Mouse (Mus musculus): ENCODE measurements around the gene Gm13275.
"Not testable (repeated sequence)": the region's sequence is repeated elsewhere in the genome, so short reads cannot be mapped to it uniquely, and the experiment has no call there.

The Gm13275 gene

DNA sequence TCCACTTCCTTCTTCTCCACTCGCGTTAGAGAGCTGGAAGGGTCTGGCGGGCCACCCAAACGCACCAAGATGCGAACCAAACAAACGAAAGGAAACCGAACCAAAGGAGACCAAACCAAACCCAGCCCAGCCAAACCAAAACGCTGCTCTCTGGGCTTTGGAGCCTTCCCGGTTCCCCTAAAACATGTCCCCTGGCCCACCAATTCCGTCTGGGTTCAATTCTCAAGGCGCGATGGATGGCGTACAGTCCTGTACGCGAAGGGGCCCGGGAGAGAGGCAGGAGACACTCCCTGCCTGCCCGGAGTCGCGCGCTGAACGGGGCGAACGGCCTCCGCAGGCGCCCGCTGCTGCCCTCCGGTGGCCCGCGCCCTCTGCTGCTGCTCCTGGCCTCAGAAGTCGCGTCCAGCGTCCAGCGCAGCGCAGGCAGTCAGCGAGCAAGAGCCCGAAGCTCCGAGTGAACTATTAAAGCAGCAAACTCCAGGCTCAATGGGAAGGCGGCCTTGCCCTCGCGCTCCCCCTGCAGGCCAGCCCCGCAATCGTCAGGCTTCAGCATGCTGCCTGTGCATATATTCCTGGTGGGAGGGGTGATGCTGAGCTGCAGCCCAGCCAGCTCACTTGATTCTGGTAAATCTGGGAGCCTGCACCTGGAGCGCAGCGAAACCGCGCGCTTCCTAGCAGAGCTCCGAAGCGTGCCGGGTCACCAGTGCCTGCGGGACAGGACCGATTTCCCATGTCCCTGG lies at the start of gene Gm13275:
Gene Gm13275 (plus strand): TSS at position 552 of the 740 bp plus-strand sequence.
- not testable (repeated sequence) for ATAC-seq (ENCODE audit: insufficient number of reproducible peaks, low FRiP score, low TSS enrichment)

GRCm38 (mm10) chr4:88749926-88750325 lies 44.4 kb upstream of the Gm13275 start:
- no peak for ATAC-seq (ENCODE audit: insufficient number of reproducible peaks, low FRiP score, low TSS enrichment)

DNA sequence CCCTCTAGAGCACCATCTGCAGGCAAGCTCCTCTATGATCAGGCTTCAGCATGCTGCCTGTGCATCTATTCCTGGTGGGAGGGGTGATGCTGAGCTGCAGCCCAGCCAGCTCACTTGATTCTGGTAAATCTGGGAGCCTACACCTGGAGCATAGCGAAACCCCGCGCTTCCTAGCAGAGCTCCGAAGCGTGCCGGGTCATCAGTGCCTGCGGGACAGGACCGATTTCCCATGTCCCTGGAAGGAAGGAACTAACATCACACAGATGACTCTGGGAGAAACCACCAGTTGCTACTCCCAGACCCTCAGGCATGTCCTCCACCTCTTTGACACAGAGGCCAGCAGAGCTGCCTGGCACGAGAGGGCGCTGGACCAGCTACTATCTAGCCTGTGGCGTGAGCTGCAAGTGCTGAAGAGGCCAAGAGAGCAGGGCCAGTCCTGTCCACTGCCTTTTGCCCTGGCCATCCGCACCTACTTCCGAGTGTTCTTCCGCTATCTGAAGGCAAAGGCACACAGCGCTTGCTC lies 39.4 kb upstream of the Gm13275 start, which contains the start of gene Gm13271:
Gene Gm13271 (plus strand): TSS at position 51 of the 523 bp plus-strand sequence.
- not testable (repeated sequence) for ATAC-seq (ENCODE audit: insufficient number of reproducible peaks, low FRiP score, low TSS enrichment)

GRCm38 (mm10) chr4:88756581-88757513 lies 37.4 kb upstream of the Gm13275 start:
- not testable (repeated sequence) for ATAC-seq (ENCODE audit: insufficient number of reproducible peaks, low FRiP score, low TSS enrichment)

- peak; percentile 100 for ATAC-seq (ENCODE audit: insufficient number of reproducible peaks, low FRiP score, low TSS enrichment)
These were observed 36.7 kb upstream of the Gm13275 start for GRCm38 (mm10) chr4:88757628-88758031.

- not testable (repeated sequence) for ATAC-seq (ENCODE audit: insufficient number of reproducible peaks, low FRiP score, low TSS enrichment)
These were observed 35.5 kb upstream of the Gm13275 start for GRCm38 (mm10) chr4:88758751-88759150.

DNA sequence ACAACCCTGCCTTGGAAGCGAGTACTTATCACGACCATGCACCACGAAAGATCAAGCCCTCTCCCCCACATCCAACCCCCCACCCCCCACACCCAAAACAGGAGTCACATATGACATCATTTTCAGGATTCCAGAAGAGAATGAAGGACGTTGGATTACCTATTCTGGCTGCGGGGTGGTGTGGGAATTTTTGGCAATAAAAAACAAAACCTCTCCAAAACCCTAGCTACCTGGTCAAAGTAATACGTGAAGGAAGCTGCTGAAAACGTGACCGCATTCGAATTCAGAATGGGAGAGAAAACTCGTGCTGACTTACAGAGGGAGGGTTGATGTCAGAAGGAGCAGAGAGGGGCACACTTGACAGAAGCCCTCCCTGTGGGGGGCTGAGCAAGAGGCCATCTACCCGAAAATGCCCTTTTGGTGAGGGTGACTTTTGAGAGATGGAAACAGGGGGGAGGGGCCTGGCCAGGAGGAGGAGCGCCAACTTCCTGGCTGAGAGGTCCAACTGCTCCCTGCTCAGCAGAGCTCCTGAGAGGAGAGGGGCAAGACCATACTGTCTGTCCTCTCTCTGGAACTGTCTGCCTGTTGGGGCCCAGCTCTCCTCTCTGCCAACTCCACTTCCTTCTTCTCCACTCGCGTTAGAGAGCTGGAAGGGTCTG lies 34.5 kb upstream of the Gm13275 start, which contains the start of gene Gm13283:
Gene Gm13283 (plus strand): TSS at position 510 of the 659 bp plus-strand sequence.
- not testable (repeated sequence) for ATAC-seq (ENCODE audit: insufficient number of reproducible peaks, low FRiP score, low TSS enrichment)

- ATAC-seq (ENCODE audit: insufficient number of reproducible peaks, low FRiP score, low TSS enrichment): not testable (repeated sequence)
These were observed 33.9 kb upstream of the Gm13275 start for GRCm38 (mm10) chr4:88760431-88760830.

- ATAC-seq (ENCODE audit: insufficient number of reproducible peaks, low FRiP score, low TSS enrichment): not testable (repeated sequence)
These were observed 32.5 kb upstream of the Gm13275 start for GRCm38 (mm10) chr4:88761776-88762175.

DNA sequence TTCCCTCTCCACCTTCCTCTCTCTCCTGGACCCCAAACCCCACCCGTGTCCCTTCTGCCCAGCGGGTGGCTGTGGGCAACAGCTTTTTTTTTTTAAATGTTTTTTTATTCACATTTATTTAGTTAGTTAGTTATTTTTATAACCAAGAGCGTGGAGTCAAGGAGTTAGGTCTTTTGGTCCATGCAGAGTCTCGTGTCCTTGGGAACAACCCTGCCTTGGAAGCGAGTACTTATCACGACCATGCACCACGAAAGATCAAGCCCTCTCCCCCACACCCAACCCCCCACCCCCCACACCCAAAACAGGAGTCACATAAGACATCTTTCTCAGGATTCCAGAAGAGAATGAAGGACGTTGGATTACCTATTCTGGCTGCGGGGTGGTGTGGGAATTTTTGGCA lies 31.9 kb upstream of the Gm13275 start:
- ATAC-seq (ENCODE audit: insufficient number of reproducible peaks, low FRiP score, low TSS enrichment): not testable (repeated sequence)

- peak; percentile 76; the same call in 1 of the 2 replicates for ATAC-seq (ENCODE audit: insufficient number of reproducible peaks, low FRiP score, low TSS enrichment)
These were observed 30.8 kb upstream of the Gm13275 start for GRCm38 (mm10) chr4:88763384-88764018.

DNA sequence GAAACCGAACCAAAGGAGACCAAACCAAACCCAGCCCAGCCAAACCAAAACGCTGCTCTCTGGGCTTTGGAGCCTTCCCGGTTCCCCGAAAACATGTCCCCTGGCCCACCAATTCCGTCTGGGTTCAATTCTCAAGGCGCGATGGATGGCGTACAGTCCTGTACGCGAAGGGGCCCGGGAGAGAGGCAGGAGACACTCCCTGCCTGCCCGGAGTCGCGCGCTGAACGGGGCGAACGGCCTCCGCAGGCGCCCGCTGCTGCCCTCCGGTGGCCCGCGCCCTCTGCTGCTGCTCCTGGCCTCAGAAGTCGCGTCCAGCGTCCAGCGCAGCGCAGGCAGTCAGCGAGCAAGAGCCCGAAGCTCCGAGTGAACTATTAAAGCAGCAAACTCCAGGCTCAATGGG lies 20.8 kb upstream of the Gm13275 start, which contains the start of gene Gm13290:
Gene Gm13290 (plus strand): TSS at position 301 of the 400 bp plus-strand sequence.
- not testable (repeated sequence) for ATAC-seq (ENCODE audit: insufficient number of reproducible peaks, low FRiP score, low TSS enrichment)

DNA sequence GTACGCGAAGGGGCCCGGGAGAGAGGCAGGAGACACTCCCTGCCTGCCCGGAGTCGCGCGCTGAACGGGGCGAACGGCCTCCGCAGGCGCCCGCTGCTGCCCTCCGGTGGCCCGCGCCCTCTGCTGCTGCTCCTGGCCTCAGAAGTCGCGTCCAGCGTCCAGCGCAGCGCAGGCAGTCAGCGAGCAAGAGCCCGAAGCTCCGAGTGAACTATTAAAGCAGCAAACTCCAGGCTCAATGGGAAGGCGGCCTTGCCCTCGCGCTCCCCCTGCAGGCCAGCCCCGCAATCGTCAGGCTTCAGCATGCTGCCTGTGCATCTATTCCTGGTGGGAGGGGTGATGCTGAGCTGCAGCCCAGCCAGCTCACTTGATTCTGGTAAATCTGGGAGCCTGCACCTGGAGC lies 17.7 kb upstream of the Gm13275 start, which contains the start of gene Gm13289:
Gene Gm13289 (plus strand): TSS at position 301 of the 400 bp plus-strand sequence.
- not testable (repeated sequence) for ATAC-seq (ENCODE audit: insufficient number of reproducible peaks, low FRiP score, low TSS enrichment)

GRCm38 (mm10) chr4:88779550-88779949 lies 14.7 kb upstream of the Gm13275 start, which contains the start of gene Gm13272:
TSS of gene Gm13272 (plus strand) at chr4:88779850.
- not testable (repeated sequence) for ATAC-seq (ENCODE audit: insufficient number of reproducible peaks, low FRiP score, low TSS enrichment)

- ATAC-seq (ENCODE audit: insufficient number of reproducible peaks, low FRiP score, low TSS enrichment): not testable (repeated sequence)
These were observed 14.0 kb upstream of the Gm13275 start for GRCm38 (mm10) chr4:88780320-88780719.

DNA sequence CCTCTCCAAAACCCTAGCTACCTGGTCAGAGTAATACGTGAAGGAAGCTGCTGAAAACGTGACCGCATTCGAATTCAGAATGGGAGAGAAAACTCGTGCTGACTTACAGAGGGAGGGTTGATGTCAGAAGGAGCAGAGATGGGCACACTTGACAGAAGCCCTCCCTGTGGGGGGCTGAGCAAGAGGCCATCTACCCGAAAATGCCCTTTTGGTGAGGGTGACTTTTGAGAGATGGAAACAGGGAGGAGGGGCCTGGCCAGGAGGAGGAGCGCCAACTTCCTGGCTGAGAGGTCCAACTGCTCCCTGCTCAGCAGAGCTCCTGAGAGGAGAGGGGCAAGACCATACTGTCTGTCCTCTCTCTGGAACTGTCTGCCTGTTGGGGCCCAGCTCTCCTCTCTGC lies 12.5 kb upstream of the Gm13275 start, which contains the start of gene Ifnz:
Gene Ifnz (plus strand): TSS at position 301 of the 400 bp plus-strand sequence.
- not testable (repeated sequence) for ATAC-seq (ENCODE audit: insufficient number of reproducible peaks, low FRiP score, low TSS enrichment)

DNA sequence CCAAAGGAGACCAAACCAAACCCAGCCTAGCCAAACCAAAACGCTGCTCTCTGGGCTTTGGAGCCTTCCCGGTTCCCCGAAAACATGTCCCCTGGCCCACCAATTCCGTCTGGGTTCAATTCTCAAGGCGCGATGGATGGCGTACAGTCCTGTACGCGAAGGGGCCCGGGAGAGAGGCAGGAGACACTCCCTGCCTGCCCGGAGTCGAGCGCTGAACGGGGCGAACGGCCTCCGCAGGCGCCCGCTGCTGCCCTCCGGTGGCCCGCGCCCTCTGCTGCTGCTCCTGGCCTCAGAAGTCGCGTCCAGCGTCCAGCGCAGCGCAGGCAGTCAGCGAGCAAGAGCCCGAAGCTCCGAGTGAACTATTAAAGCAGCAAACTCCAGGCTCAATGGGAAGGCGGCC lies 12.0 kb upstream of the Gm13275 start:
- ATAC-seq (ENCODE audit: insufficient number of reproducible peaks, low FRiP score, low TSS enrichment): not testable (repeated sequence)

GRCm38 (mm10) chr4:88785409-88785808 lies 8.9 kb upstream of the Gm13275 start, which contains the start of gene Gm13276:
TSS of gene Gm13276 (plus strand) at chr4:88785709.
- not testable (repeated sequence) for ATAC-seq (ENCODE audit: insufficient number of reproducible peaks, low FRiP score, low TSS enrichment)

- not testable (repeated sequence) for ATAC-seq (ENCODE audit: insufficient number of reproducible peaks, low FRiP score, low TSS enrichment)
These were observed 5.9 kb upstream of the Gm13275 start, which contains the start of gene Gm13277 for GRCm38 (mm10) chr4:88788402-88788801. TSS of gene Gm13277 (plus strand) at chr4:88788632.

Data from cerebellum, adult (tissue).